Mouse (Mus musculus): Measurements from ENCODE around the gene Uspl1. TPM values are rescaled to one million over a fixed set of nuclear protein-coding genes. Genes with fewer than 3 reads are reported as not detected.
A peak's percentile ranks its signal among the peaks of the same experiment; 100 is the strongest.

Uspl1 gene
- polyA plus RNA-seq, 1 experiment from 2014 or later, result 41.1 TPM

GRCm38 (mm10) chr5:149245965-149246470 is 61.9 kb downstream of the Uspl1 start:
- H3K4me1 ChIP-seq (ENCODE audit: insufficient read depth, low read length), result peaks cover 14% of the 10 kb centered on the region
- peak overlapping the region; percentile 56 for H3K4me2 ChIP-seq (replicated peaks; ENCODE audit: low read depth, low read length)
- peak overlapping the region; percentile 21; the same call in 1 of the 2 replicates for H3K4me3 ChIP-seq (ENCODE audit: low read length)
- no peaks in the 10 kb centered on the region for H3K27me3 ChIP-seq (ENCODE audit: insufficient read depth, low read length)
- peak overlapping the region; percentile 38; the same call in 1 of the 2 replicates for H3K27ac ChIP-seq (ENCODE audit: low read length)
- ATAC-seq (ENCODE audit: low FRiP score, low TSS enrichment), result peak; percentile 81; the same call in 1 of the 2 replicates
- peaks cover 8% of the 10 kb centered on the region; the same call in 1 of the 2 replicates for H3K9me3 ChIP-seq (ENCODE audit: low read length)
- WGBS, result 20% methylated on average over 16 of the region's 16 CpGs
- no peaks in the 10 kb centered on the region for H3K36me3 ChIP-seq (ENCODE audit: insufficient read depth, low read length)
- peak overlapping the region; percentile 61 for H3K9ac ChIP-seq (replicated peaks; ENCODE audit: low read length)

GRCm38 (mm10) chr5:149247047-149247904 is 63.1 kb downstream of the Uspl1 start:
- Histone ChIP-seq H3K27ac (ENCODE audit: low read length) (no peak overlapping the region), H3K4me2 (replicated peaks; ENCODE audit: low read depth, low read length) (no peak overlapping the region)
- WGBS, result 38% methylated on average over 20 of the region's 20 CpGs

GRCm38 (mm10) chr5:149252303-149252702 is 68.2 kb downstream of the Uspl1 start:
- no peaks in the 10 kb centered on the region for H3K27me3 ChIP-seq (ENCODE audit: insufficient read depth, low read length)
- ATAC-seq (ENCODE audit: low FRiP score, low TSS enrichment), result no peak
- WGBS, result 82% methylated on average over 3 of the region's 3 CpGs
- no peaks in the 10 kb centered on the region for H3K9me3 ChIP-seq (ENCODE audit: low read length)
- 0 out of 2 replicates have a peak, but pooled peaks cover 3% of the 10 kb centered on the region for H3K4me1 ChIP-seq (ENCODE audit: insufficient read depth, low read length)
- no peak overlapping the region for H3K9ac ChIP-seq (replicated peaks; ENCODE audit: low read length)
- H3K4me2 ChIP-seq (replicated peaks; ENCODE audit: low read depth, low read length), result no peak overlapping the region
- H3K36me3 ChIP-seq (ENCODE audit: insufficient read depth, low read length), result no peaks in the 10 kb centered on the region
- no peak overlapping the region for H3K4me3 ChIP-seq (ENCODE audit: low read length)
- H3K27ac ChIP-seq (ENCODE audit: low read length), result no peak overlapping the region

More at GRCm38 (mm10) chr5:149247047-149247904, 63.1 kb downstream of the Uspl1 start:
- Histone ChIP-seq H3K9ac (replicated peaks; ENCODE audit: low read length) (no peak overlapping the region), H3K4me3 (ENCODE audit: low read length) (no peak overlapping the region), H3K36me3 (ENCODE audit: insufficient read depth, low read length) (no peaks in the 10 kb centered on the region), H3K27me3 (ENCODE audit: insufficient read depth, low read length) (no peaks in the 10 kb centered on the region), H3K9me3 (ENCODE audit: low read length) (no peaks in the 10 kb centered on the region), H3K4me1 (ENCODE audit: insufficient read depth, low read length) (peaks cover 14% of the 10 kb centered on the region)
- ATAC-seq (ENCODE audit: low FRiP score, low TSS enrichment), result no peak

GRCm38 (mm10) chr5:149253491-149253890 is 69.3 kb downstream of the Uspl1 start:
- Histone ChIP-seq H3K4me2 (replicated peaks; ENCODE audit: low read depth, low read length) (no peak overlapping the region), H3K9ac (replicated peaks; ENCODE audit: low read length) (no peak overlapping the region), H3K36me3 (ENCODE audit: insufficient read depth, low read length) (no peaks in the 10 kb centered on the region), H3K27ac (ENCODE audit: low read length) (no peak overlapping the region), H3K4me1 (ENCODE audit: insufficient read depth, low read length) (no peaks in the 10 kb centered on the region), H3K9me3 (ENCODE audit: low read length) (no peaks in the 10 kb centered on the region), H3K27me3 (ENCODE audit: insufficient read depth, low read length) (no peaks in the 10 kb centered on the region), H3K4me3 (ENCODE audit: low read length) (no peak overlapping the region)
- WGBS, result 61% methylated on average over 2 of the region's 2 CpGs
- no peak for ATAC-seq (ENCODE audit: low FRiP score, low TSS enrichment)

GRCm38 (mm10) chr5:149255522-149255921 is 71.4 kb downstream of the Uspl1 start:
- Histone ChIP-seq H3K36me3 (ENCODE audit: insufficient read depth, low read length) (no peaks in the 10 kb centered on the region), H3K4me1 (ENCODE audit: insufficient read depth, low read length) (peaks cover 6% of the 10 kb centered on the region; the same call in 1 of the 2 replicates), H3K4me2 (replicated peaks; ENCODE audit: low read depth, low read length) (no peak overlapping the region), H3K4me3 (ENCODE audit: low read length) (no peak overlapping the region), H3K9ac (replicated peaks; ENCODE audit: low read length) (no peak overlapping the region), H3K27me3 (ENCODE audit: insufficient read depth, low read length) (no peaks in the 10 kb centered on the region), H3K27ac (ENCODE audit: low read length) (peak overlapping the region; percentile 75; the same call in 1 of the 2 replicates), H3K9me3 (ENCODE audit: low read length) (no peaks in the 10 kb centered on the region)
- ATAC-seq (ENCODE audit: low FRiP score, low TSS enrichment), result no peak
- WGBS, result 94% methylated on average over 2 of the region's 2 CpGs

- H3K27me3 ChIP-seq (ENCODE audit: insufficient read depth, low read length), result no peaks in the 10 kb centered on the region
- H3K4me2 ChIP-seq (replicated peaks; ENCODE audit: low read depth, low read length), result no peak overlapping the region
- H3K4me3 ChIP-seq (ENCODE audit: low read length), result no peak overlapping the region
- peaks cover 6% of the 10 kb centered on the region; the same call in 1 of the 2 replicates for H3K4me1 ChIP-seq (ENCODE audit: insufficient read depth, low read length)
- peak; percentile 27; the same call in 1 of the 2 replicates for ATAC-seq (ENCODE audit: low FRiP score, low TSS enrichment)
- H3K36me3 ChIP-seq (ENCODE audit: insufficient read depth, low read length), result no peaks in the 10 kb centered on the region
- no peak overlapping the region for H3K27ac ChIP-seq (ENCODE audit: low read length)
- no peak overlapping the region for H3K9ac ChIP-seq (replicated peaks; ENCODE audit: low read length)
- no peaks in the 10 kb centered on the region for H3K9me3 ChIP-seq (ENCODE audit: low read length)
- WGBS, result 45% methylated on average over 14 of the region's 14 CpGs
Measured at GRCm38 (mm10) chr5:149257518-149258281, 73.5 kb downstream of the Uspl1 start.

GRCm38 (mm10) chr5:149259093-149259492 is 74.9 kb downstream of the Uspl1 start:
- peaks cover 6% of the 10 kb centered on the region; the same call in 1 of the 2 replicates for H3K4me1 ChIP-seq (ENCODE audit: insufficient read depth, low read length)
- peak overlapping the region; percentile 36 for H3K4me2 ChIP-seq (replicated peaks; ENCODE audit: low read depth, low read length)
- H3K9ac ChIP-seq (replicated peaks; ENCODE audit: low read length), result no peak overlapping the region; the same call in 1 of the 2 replicates
- H3K9me3 ChIP-seq (ENCODE audit: low read length), result no peaks in the 10 kb centered on the region
- H3K4me3 ChIP-seq (ENCODE audit: low read length), result no peak overlapping the region
- H3K36me3 ChIP-seq (ENCODE audit: insufficient read depth, low read length), result no peaks in the 10 kb centered on the region
- ATAC-seq (ENCODE audit: low FRiP score, low TSS enrichment), result no peak
- 18% methylated on average over 16 of the region's 16 CpGs for WGBS
- H3K27me3 ChIP-seq (ENCODE audit: insufficient read depth, low read length), result no peaks in the 10 kb centered on the region
- no peak overlapping the region for H3K27ac ChIP-seq (ENCODE audit: low read length)

- Histone ChIP-seq H3K36me3 (ENCODE audit: insufficient read depth, low read length) (no peaks in the 10 kb centered on the region), H3K27ac (ENCODE audit: low read length) (no peak overlapping the region), H3K4me3 (ENCODE audit: low read length) (no peak overlapping the region), H3K27me3 (ENCODE audit: insufficient read depth, low read length) (no peaks in the 10 kb centered on the region), H3K4me2 (replicated peaks; ENCODE audit: low read depth, low read length) (no peak overlapping the region), H3K9me3 (ENCODE audit: low read length) (no peaks in the 10 kb centered on the region), H3K4me1 (ENCODE audit: insufficient read depth, low read length) (peaks cover 6% of the 10 kb centered on the region; the same call in 1 of the 2 replicates), H3K9ac (replicated peaks; ENCODE audit: low read length) (no peak overlapping the region)
- 79% methylated on average over 7 of the region's 7 CpGs for WGBS
- ATAC-seq (ENCODE audit: low FRiP score, low TSS enrichment), result no peak
Measured at GRCm38 (mm10) chr5:149261449-149261848, 77.3 kb downstream of the Uspl1 start.

GRCm38 (mm10) chr5:149261866-149262265 is 77.7 kb downstream of the Uspl1 start:
- 64% methylated on average over 6 of the region's 6 CpGs for WGBS
- Histone ChIP-seq H3K9ac (replicated peaks; ENCODE audit: low read length) (no peak overlapping the region), H3K27me3 (ENCODE audit: insufficient read depth, low read length) (no peaks in the 10 kb centered on the region), H3K4me1 (ENCODE audit: insufficient read depth, low read length) (peaks cover 6% of the 10 kb centered on the region; the same call in 1 of the 2 replicates), H3K4me2 (replicated peaks; ENCODE audit: low read depth, low read length) (no peak overlapping the region), H3K9me3 (ENCODE audit: low read length) (no peaks in the 10 kb centered on the region), H3K36me3 (ENCODE audit: insufficient read depth, low read length) (no peaks in the 10 kb centered on the region), H3K27ac (ENCODE audit: low read length) (no peak overlapping the region), H3K4me3 (ENCODE audit: low read length) (no peak overlapping the region)
- ATAC-seq (ENCODE audit: low FRiP score, low TSS enrichment), result no peak
